Mouse (Mus musculus): Measurements from ENCODE around the gene Spag5.

Gene Spag5

DNA sequence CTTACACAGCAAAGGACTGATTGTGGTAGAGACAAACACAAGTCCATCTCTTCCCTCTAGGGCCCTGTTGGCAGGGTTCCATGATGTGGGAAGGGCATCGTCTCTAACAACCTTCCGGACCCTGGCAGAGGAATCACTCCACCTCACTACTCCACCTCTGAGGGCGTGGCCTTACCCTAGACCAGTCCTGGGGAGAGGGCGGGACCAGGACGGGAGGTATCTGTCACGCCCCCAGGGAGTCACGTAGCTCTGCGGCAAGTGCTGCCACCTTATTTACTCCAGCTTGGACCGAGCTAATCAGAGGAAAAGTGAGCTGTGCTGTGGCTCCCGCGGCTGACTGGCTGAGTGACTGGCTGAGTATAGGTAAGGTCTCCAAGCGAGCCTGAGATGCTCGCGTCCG lies 21.5 kb downstream of the Spag5 start, which contains the start of gene Aldoc:
TSS of gene Aldoc (plus strand) at position 109 of the 400 bp plus-strand sequence.
- DNase-seq (ENCODE audit: low read depth, low spot score): peak; percentile 65

DNA sequence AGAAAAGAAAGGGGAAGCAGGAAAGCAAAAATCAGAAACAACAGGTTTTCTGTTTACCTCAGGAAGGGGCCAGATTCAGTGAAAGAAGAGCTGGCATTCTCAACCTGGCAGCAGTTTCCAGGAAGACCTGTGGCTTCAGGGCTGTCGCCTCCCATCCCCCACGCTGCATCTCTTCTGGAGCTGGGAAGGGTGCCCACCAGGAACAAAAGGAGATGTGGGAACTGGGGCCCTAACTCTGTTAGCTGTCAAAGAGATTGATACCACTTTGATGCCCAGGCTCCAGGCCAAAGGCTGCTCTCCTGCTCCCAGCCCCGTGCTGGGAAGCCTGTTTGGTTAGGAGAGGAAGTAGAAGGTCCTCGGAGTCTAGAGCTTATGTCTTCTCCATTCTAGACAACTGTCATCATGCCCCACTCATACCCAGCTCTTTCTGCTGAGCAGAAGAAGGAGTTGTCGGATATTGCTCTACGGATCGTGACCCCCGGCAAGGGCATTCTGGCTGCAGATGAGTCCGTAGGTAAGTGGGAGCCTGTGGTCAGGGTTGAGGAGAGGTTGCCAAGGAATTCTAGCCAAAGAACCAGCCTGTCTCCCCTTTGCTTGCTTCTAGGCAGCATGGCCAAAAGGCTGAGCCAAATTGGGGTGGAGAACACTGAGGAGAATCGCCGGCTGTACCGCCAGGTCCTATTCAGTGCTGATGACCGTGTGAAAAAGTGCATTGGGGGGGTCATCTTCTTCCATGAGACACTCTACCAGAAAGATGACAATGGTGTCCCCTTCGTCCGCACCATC lies 22.9 kb downstream of the Spag5 start:
- no peak for DNase-seq (ENCODE audit: low read depth, low spot score)

DNA sequence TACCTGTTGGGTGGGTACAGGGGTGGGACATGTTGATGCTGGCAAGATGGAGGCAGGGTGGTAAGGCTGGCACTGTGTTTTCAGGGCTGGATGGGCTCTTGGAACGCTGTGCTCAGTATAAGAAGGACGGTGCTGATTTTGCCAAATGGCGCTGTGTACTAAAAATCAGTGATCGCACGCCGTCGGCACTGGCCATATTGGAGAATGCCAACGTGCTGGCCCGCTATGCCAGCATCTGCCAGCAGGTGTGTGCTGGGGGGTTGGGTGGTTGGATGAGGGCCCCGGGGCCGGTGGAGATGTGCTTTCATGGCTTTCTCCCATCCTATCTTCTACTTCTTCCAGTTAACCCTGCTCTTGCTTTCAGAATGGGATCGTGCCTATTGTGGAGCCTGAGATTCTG lies 23.6 kb downstream of the Spag5 start:
- no peak for DNase-seq (ENCODE audit: low read depth, low spot score)

DNA sequence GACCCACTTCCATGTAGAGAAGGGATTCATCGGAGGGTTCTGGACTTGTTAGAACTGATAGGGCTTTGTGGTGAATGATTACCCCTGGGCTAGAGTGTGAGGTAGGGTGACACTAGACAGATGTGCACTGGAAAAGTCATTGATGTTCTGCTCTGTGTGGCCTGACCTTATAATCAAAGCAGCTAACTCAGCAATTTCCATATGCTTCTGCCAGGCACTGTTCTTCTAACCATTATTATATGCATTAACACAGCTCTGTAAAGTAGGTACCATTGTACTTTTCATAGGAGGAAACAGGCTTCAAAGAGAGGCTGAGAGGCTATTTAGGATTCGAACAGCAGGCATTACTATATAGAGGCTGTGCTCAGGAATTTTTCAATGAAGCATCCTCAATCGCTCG lies 25.9 kb downstream of the Spag5 start:
- DNase-seq (ENCODE audit: low read depth, low spot score): no peak

DNA sequence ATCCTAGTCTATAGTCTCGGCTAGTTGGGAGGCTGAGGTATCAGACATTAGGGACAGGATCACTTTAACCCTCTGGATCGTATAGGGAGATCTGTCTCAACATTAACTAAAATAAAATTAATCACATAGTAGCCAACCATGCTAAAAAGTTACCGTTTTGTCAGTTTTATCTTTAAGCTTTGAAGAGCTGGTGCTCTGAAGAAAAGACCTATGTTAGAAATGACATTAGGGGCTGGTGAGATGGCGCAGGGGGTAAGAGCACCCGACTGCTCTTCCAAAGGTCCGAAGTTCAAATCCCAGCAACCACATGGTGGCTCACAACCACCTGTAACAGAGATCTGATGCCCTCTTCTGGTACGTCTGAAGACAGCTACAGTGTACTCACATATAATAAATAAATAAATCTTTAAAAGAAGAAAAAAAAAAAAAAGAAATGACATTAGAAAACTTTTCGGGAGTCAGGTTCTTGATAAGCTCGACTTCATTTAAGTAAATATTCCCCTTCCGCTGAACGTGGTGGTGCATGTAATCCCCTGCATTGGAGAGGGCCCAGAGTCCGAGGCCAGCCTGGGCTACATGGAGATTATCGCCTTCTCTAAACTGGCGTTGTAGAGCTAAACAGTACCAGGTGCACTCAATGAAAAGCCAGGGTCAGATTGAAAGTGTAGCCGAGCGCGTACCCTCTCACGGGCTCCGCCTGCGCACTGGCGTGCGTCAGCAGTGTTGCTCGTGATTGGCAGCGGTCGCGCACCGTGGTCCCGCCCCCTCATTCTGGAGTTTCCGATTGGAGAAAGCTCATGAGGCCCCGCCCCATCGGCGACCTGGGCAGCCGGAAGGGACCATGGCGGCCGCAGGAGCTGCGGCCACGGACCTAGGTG lies 26.5 kb downstream of the Spag5 start, which contains the start of gene Pigs:
TSS of gene Pigs (plus strand) at position 782 of the 878 bp plus-strand sequence.
- peak; percentile 88 for DNase-seq (ENCODE audit: low read depth, low spot score)

DNA sequence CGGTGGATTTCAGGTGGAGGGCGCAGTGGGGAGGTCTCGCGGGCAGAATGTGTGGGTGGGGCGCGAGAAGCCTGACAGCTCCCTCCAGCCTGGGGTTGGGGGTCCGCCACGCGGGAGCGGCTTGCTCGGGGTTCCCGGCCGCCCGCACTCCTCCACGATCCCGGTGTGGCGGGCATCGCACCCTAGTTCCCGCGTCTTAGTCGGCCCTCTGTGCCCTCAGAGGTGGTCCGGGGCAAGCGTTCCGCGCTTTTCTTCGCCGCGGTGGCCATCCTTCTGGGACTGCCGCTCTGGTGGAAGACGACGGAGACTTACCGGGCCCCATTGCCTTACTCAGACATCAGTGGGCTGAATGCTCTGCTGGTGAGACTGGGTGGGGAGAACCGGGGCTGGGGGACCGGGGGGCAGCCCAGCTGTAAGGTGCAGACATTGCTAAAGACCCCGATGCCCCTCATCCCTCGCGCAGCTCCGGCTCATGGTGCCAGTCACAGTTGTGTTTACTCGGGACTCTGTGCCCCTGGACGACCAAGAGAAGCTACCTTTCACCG lies 27.3 kb downstream of the Spag5 start:
- DNase-seq (ENCODE audit: low read depth, low spot score): no peak

DNA sequence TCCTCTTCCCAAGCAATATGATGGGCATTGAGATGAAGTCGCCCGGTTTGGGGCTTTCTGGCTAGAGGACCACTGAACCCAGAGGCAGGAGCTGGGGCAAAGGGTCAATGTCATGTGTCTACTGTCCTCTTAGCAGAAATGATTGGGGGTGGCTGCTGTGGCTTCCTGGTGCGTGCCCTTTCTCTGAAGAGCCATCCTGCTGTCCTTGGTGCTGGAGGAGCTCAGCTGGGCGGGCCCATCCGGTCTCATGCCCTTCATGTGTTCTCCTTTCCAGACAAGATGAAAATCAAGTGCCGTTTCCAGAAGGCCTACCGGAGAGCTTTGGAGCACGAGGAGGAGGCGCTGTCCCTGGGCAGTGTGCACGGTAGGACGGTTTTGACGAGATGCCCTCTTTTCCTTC lies 31.3 kb downstream of the Spag5 start:
- DNase-seq (ENCODE audit: low read depth, low spot score): no peak

DNA sequence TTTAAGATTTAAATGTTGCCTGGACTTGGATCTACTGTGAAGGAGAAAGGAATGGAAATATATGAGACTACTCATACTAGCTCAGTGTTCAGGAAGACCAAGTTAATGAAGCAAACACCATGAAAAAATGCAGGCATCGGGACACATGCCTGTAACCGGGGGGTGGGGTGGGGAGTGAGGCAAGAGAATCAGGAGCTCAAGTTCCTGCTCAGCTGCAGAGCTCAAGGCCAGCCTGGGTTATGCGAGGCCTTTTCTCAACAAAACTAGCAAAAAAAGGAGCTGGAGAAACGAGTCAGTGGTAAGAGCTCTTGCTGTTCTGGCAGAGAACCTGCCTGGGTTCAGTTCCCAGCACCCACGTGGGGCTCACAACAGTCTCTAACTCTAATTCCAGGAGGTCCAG lies 32.7 kb downstream of the Spag5 start:
- no peak for DNase-seq (ENCODE audit: low read depth, low spot score)

DNA sequence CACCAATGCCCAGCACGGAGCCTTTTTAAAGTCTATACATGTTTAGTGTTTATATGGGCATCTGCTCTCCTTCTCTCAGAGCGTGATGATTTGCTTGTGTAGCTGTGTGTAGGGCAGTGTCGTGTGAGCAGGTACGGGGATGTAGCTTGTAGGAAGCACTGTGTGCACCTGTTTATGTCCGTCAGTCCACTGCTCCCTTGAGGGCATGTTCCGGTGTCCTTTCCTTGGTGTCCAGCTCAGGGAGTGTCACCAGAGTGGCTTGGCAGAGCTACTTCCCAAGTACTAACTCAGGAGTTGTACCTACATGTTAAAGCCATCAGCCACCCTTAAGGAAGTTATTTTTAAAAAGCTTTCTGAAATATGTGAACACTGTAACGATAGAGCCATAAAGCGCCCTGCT lies 35.7 kb downstream of the Spag5 start:
- DNase-seq (ENCODE audit: low read depth, low spot score): no peak

DNA sequence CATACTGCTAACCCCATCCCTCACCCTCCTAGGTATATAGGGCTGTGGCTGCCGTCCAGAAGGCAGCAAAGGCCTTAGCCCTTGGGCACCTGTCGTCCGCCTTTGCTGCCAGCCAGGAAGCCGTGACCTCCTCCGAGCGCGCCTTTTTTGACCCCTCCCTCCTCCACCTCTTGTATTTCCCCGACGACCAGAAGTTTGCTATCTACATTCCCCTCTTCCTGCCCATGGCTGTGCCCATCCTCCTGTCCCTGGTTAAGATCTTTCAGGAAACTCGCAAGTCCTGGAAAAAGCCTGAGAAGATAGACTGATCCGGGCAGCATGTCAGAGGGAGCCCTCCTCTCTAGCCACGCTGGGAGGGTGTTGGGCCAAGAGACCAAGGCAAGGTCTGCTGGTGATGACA lies 40.4 kb downstream of the Spag5 start:
- DNase-seq (ENCODE audit: low read depth, low spot score): no peak

DNA sequence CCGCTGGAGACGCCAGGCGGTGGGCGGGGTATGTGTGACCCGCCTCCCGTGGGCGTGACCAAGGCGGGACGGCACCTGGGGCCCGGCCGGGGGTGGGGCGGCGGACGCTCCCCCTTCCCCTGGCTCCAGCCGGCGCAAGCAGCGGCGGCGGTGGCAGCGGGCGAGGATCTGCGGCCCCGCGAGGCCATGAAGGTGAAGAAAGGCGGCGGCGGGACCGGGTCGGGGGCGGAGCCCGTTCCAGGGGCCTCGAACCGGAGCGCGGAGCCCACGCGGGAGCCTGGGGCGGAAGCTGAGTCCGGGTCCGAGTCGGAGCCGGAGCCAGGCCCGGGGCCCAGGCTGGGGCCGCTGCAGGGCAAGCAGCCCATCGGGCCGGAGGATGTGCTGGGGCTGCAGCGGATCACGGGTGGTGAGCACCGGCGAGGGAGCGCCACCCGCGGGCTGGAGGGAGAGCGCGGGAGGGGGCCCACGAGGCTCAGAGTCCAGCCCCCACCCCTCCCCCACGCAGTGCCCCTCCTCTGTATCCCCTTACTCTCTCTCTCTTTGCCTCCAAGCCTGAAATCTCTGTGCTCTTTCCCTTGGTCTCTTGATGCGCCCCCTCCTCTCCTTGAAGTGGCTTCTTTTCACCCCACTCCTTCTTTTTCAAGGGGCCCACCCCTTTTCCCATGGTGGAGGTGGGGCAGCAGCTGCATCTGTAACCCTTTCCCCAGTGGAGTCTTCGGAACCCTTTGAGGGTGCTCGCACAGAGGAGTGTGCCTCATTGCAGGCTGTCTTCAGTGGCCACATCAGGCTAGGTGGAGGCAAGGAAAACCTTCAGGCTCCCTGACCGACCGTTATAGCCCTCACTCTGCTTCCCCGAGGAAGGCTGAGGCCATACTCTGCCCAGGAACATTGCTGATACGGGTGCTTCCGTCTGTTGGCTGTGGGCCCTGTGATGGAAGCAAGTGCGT lies 42.3 kb downstream of the Spag5 start, which contains the start of gene Unc119:
TSS of gene Unc119 (plus strand) at position 102 of the 947 bp plus-strand sequence.
- DNase-seq (ENCODE audit: low read depth, low spot score): peak; percentile 70

DNA sequence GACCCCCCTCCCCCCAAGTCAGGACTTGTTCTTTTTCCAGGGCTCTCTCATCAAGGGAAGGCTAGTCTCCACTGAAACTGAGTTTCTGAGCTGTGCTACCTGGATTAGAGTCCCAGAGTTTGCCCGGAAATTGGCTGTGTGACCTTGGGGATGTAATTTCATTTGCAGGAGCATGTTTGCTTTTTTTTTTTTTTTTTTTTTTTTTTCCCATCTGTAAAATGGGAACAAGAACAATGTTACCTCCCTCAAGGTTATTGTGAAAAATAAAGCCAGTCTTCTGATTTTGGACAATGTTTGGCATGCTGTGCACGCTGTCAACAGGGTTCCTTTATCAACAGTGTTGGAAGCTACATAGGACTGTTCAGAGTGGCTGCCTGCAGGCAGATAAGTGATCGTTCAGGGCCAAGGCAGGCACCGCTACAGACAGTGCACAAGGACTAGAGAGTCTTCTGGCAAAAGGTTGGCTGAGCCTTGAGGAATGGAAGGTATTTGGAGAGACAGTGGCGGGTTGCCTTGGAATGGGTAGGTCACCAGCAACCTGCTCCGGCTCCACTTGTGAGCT lies 43.1 kb downstream of the Spag5 start:
- DNase-seq (ENCODE audit: low read depth, low spot score): no peak

DNA sequence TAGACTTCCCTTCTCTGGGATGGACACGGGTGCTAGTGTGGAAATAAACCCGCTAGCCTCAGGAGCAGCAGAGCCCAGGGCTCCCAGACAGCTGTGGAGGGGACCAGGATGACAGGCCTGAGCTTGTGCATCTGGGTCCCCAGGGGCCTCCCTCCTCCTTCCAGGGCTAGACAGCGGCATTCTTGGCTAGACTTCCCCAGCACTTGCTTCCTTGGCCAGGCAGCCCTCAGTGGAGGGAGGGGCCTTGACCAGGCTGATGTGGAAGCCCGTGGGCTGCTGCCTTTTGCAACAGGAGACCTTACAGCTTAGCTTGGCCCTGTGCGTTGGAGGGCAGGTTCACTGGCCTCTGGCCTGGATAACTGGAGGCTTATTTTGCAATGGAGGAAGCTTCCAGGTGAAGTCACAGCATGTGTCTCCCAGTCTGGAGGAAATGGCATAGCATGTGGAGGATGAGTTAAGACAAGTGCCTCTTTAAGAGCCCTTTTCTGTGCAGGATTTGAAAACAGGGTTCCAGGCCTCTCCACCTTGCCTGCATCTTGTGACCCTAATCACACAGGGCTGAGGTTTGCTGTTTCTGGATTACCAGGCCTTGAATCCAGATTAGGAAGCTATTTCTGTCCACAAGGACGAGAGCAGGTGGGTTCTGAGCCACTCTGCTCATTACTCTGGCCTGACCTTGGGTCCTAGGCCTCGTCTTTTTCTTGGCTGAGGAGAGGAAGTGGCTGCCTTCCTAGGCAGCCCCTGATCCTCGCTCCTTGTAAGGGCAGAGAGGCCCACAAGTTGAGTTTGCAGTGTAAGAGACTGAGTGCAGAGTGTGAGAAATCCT lies 43.8 kb downstream of the Spag5 start:
- peak; percentile 68 for DNase-seq (ENCODE audit: low read depth, low spot score)

DNA sequence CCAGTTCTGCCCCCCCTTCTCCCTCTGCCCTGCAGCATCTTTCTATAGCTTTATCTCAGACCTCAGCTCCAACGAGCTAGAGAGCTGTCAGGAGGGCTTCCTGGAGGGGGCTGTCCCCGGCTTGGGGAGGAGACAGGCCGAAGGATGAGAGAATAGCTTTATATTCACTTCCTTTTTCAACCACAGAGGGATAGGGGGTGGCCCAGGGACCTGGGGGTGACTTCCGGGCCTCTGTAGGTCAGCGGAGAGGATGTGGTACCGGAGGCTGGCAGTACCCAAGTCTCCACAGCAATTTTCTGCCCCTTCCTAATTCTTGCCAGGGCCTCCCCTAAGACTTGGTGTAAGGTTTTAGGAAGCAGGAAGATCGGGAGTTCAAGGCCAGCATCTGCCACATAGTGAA lies 44.5 kb downstream of the Spag5 start:
- no peak for DNase-seq (ENCODE audit: low read depth, low spot score)

DNA sequence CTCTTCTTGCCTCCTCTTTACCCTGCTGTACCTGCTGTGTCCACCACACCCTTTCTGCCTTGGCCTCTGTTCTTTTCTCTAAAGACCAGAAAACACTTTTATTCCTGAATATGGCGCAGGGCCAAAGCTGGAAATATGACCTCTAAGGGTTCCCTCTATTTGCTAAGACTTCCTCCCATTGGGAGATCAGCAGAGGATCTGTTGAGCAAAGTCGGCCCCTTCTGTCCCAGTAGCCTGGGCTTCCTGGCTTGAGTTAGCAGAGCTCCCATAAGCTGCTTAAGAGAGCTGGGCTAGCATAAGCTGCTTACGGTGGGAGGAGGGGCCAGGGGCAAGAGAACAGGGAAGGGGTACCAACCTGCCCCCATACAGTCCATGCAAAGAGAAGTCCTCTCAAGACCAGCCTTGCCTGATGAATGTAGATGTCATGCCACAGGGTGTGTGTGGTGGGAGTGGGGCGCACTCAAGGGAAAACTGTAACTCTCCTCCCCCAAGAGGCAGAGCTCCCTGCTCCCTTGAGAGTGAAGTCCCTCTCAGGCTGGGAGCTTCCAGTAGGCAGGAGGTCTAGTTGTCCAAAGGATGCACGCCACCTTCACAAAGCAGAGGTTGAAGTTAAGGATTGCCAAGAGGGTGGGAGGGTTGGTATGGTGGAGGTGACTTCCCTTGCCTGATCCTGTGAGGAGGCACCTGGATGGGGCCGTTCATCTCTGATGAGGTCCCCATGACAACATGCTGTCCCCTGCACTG lies 45.2 kb downstream of the Spag5 start:
- DNase-seq (ENCODE audit: low read depth, low spot score): peak; percentile 89

DNA sequence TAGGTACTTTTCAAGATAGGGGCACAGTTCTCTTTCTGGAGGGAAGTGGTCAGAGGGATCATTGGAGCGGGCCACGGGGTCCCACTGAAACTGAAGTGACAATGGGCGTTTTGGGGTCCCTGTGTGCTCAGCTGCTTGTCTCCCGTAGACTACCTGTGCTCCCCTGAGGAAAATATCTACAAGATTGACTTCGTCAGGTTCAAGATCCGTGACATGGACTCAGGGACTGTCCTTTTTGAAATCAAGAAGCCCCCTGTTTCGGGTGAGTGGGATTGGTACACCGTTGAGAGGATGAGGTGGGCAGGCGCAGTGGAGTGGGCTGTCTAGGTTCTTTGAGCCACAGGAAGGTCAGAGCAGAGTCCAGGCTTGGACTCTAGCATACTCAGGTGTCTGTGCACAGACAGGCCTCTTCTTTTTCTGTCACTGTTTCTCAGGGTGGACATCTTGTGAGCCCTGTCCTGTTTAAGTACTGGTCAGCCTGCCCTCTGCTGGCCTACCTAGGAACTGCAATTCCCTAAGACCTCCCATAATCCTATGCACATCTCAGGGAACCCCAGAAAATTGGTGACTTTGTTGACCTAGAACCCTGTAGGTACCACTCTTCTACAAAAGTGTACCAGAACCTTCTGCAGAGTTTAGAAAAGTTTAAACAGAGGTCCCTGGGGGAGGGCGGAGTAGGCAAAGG lies 45.9 kb downstream of the Spag5 start:
- peak; percentile 83 for DNase-seq (ENCODE audit: low read depth, low spot score)

DNA sequence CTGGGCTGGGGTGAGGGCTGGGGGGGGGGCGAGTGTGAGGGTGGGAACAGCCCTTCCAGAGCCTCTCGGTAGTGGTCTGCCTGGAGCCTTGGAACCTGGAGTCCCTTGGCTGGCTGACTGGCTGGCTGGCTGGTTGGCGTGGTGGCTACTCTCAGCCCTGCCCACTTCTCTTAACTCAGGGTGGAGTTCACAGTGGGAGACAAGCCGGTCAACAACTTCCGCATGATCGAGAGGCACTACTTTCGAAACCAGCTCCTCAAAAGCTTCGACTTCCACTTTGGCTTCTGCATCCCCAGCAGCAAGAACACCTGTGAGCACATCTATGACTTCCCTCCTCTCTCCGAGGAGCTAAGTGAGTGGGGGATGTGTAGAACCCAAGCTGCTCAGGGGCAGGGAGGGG lies 46.6 kb downstream of the Spag5 start:
- DNase-seq (ENCODE audit: low read depth, low spot score): no peak

DNA sequence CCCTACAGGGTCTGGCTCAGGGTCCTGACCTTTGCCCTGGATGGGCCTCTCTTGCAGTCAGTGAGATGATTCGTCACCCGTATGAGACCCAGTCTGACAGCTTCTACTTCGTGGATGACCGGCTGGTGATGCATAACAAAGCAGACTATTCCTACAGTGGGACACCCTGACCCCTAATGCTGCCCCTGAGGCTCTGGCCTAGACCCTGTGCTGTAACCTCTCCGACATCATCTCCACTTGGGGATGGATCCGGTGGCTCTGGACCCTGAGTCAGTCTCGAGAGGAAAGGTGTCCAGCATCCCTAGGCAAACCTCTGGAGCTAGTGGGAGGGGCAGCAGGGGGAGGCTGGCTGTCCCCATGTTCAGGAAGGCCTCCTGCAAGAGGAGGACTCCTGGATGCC lies 47.1 kb downstream of the Spag5 start:
- no peak for DNase-seq (ENCODE audit: low read depth, low spot score)
